ENCODE assay signal across 9 mouse cellular contexts in genomic region chr7:68302586-68303433, GRCm38 (mm10). TPM values are rescaled to one million over a fixed set of nuclear protein-coding genes. Genes with fewer than 3 reads are reported as not detected.
DNase-seq lines count a peak whose midpoint lies in the region; ATAC-seq lines count a peak whose summit lies in the region.
"Had no signal": no experiment of that assay in that cellular context is flagged by ENCODE, and none has a peak within 500 bp of the region (broad histone marks: within the 10 kb centered on the region; RNA-seq: fewer than 3 reads in every experiment).

No protein-coding gene starts in this region.

- H3K27me3 ChIP-seq in forebrain, embryonic 11.5 days (ENCODE audit: control insufficient read depth, insufficient read depth, low read length), result no peaks in the 10 kb centered on the region
- H3K27me3 ChIP-seq in heart, embryonic 16.5 days (ENCODE audit: control insufficient read depth, insufficient read depth, low read length), result no peaks in the 10 kb centered on the region
- H3K27me3 ChIP-seq in liver, embryonic 15.5 days, result no peaks in the 10 kb centered on the region
- no peaks in the 10 kb centered on the region for H3K27me3 ChIP-seq in neural tube, embryonic 12.5 days (replicated peaks)

- no peaks in the 10 kb centered on the region for H3K36me3 ChIP-seq in forebrain, embryonic 11.5 days (ENCODE audit: control insufficient read depth, insufficient read depth, low read length)
- no peaks in the 10 kb centered on the region for H3K36me3 ChIP-seq in heart, embryonic 16.5 days (ENCODE audit: control insufficient read depth, insufficient read depth)
- no peaks in the 10 kb centered on the region for H3K36me3 ChIP-seq in liver, embryonic 15.5 days (replicated peaks)
- no peaks in the 10 kb centered on the region for H3K36me3 ChIP-seq in neural tube, embryonic 12.5 days

- no peak overlapping the region for H3K9ac ChIP-seq in forebrain, embryonic 11.5 days (ENCODE audit: low read length)
- no peak overlapping the region for H3K9ac ChIP-seq in heart, embryonic 16.5 days (ENCODE audit: low read length)
- H3K9ac ChIP-seq in liver, embryonic 15.5 days, result no peak overlapping the region
- H3K9ac ChIP-seq in neural tube, embryonic 12.5 days, result no peak overlapping the region

- no peak overlapping the region for H3K4me2 ChIP-seq in forebrain, embryonic 11.5 days (ENCODE audit: low read depth, low read length, severe bottlenecking)
- H3K4me2 ChIP-seq in heart, embryonic 16.5 days (ENCODE audit: low read depth, low read length), result peak overlapping the region; percentile 59
- H3K4me2 ChIP-seq in liver, embryonic 15.5 days, result peak overlapping the region; percentile 58
- peak overlapping the region; percentile 30; the same call in 1 of the 2 replicates for H3K4me2 ChIP-seq in neural tube, embryonic 12.5 days (replicated peaks)

- no peak overlapping the region for H3K27ac ChIP-seq in forebrain, embryonic 11.5 days (ENCODE audit: low read depth, low read length)
- no peak overlapping the region for H3K27ac ChIP-seq in heart, embryonic 16.5 days (ENCODE audit: low read length)
- H3K27ac ChIP-seq in liver, embryonic 15.5 days (replicated peaks), result no peak overlapping the region
- H3K27ac ChIP-seq in neural tube, embryonic 12.5 days, result no peak overlapping the region

- DNase-seq in CD8-positive naive resting alpha-beta T cell, adult 2 months (ENCODE audit: low read depth in 2 of 2, low spot score in 2 of 2), result peak; percentile 71 to 72
- peak; percentile 68 for DNase-seq in c-Kit-positive CD71-negative TER-119-negative erythroid progenitor cells, embryonic 14.5 days (ENCODE audit: low read depth)
- peak; percentile 84 for DNase-seq in forebrain, embryonic 11.5 days (ENCODE audit: low spot score)
- DNase-seq in kidney, postnatal 25 days, result peak; percentile 63
- peak; percentile 42 for DNase-seq in telencephalon, adult 2 months (ENCODE audit: low read depth, low spot score)

- H3K4me3 ChIP-seq in forebrain, embryonic 11.5 days (ENCODE audit: low read depth, low read length), result no peak overlapping the region
- H3K4me3 ChIP-seq in heart, embryonic 16.5 days (ENCODE audit: low read length), result peak overlapping the region; percentile 42
- peak overlapping the region; percentile 39 for H3K4me3 ChIP-seq in liver, embryonic 15.5 days (replicated peaks)
- no peak overlapping the region for H3K4me3 ChIP-seq in neural tube, embryonic 12.5 days

- H3K9me3 ChIP-seq in forebrain, embryonic 11.5 days (ENCODE audit: control insufficient read depth, low read length), result no peaks in the 10 kb centered on the region
- no peaks in the 10 kb centered on the region for H3K9me3 ChIP-seq in heart, embryonic 16.5 days (replicated peaks; ENCODE audit: control insufficient read depth, low read length)
- H3K9me3 ChIP-seq in liver, embryonic 15.5 days (replicated peaks), result no peaks in the 10 kb centered on the region
- H3K9me3 ChIP-seq in neural tube, embryonic 12.5 days, result no peaks in the 10 kb centered on the region

- no peaks in the 10 kb centered on the region; the same call in 1 of the 2 replicates for H3K4me1 ChIP-seq in forebrain, embryonic 11.5 days (replicated peaks; ENCODE audit: control insufficient read depth, insufficient read depth, low read length)
- peaks cover 2% of the 10 kb centered on the region; the same call in 1 of the 2 replicates for H3K4me1 ChIP-seq in heart, embryonic 16.5 days (ENCODE audit: control insufficient read depth, insufficient read depth, low read length)
- no peaks in the 10 kb centered on the region; the same call in 1 of the 2 replicates for H3K4me1 ChIP-seq in liver, embryonic 15.5 days (replicated peaks)
- H3K4me1 ChIP-seq in neural tube, embryonic 12.5 days, result no peaks in the 10 kb centered on the region

- WGBS in forebrain, embryonic 11.5 days, result 37% methylated on average over 18 of the region's 18 CpGs
- 23% methylated on average over 18 of the region's 18 CpGs for WGBS in heart, embryonic 16.5 days
- 17% methylated on average over 18 of the region's 18 CpGs for WGBS in liver, embryonic 15.5 days (ENCODE audit: insufficient replicate concordance)
- 30% methylated on average over 18 of the region's 18 CpGs for WGBS in neural tube, embryonic 12.5 days

- peak; percentile 78 for ATAC-seq in forebrain, embryonic 11.5 days (replicated peaks; ENCODE audit: low FRiP score)
- peak; percentile 64; the same call in 1 of the 2 replicates for ATAC-seq in heart, embryonic 16.5 days (replicated peaks; ENCODE audit: extremely low read depth, insufficient read depth, low FRiP score)
- no peak for ATAC-seq in liver, embryonic 15.5 days (ENCODE audit: insufficient read depth)
- peak; percentile 75 for ATAC-seq in neural tube, embryonic 12.5 days (ENCODE audit: low FRiP score, low read depth)

RNA-seq across cellular contexts. Expression of gene Fam169b, which starts 29.2 kb away (rescaled TPM):
- polyA plus RNA-seq in forebrain, embryonic 11.5 days (2014; fragmentation: Nextera tagmentation; extraction: Ambion mirVana), result 0.19 and 0.39 TPM in 2 replicates
- polyA plus RNA-seq in heart, embryonic 16.5 days (2015; fragmentation: Nextera tagmentation; extraction: Ambion mirVana), result 7.2 and 15.1 TPM in 2 replicates
- polyA plus RNA-seq in liver, embryonic 15.5 days (2015; fragmentation: Nextera tagmentation; extraction: Ambion mirVana), result 0.48 and 0.53 TPM in 2 replicates
- polyA plus RNA-seq in neural tube, embryonic 12.5 days (2016; fragmentation: Nextera tagmentation; extraction: Ambion mirVana), result 0.33 and 0.36 TPM in 2 replicates

RNA-seq across cellular contexts. Expression of gene Pgpep1l, which starts 38.8 kb away (rescaled TPM):
- not detected in 2 replicates for polyA plus RNA-seq in forebrain, embryonic 11.5 days (2014; fragmentation: Nextera tagmentation; extraction: Ambion mirVana)
- polyA plus RNA-seq in heart, embryonic 16.5 days (2015; fragmentation: Nextera tagmentation; extraction: Ambion mirVana), result 0.71 TPM in 1 of 2 replicates, not detected in the other
- polyA plus RNA-seq in liver, embryonic 15.5 days (2015; fragmentation: Nextera tagmentation; extraction: Ambion mirVana), result not detected in 2 replicates
- polyA plus RNA-seq in neural tube, embryonic 12.5 days (2016; fragmentation: Nextera tagmentation; extraction: Ambion mirVana), result not detected in 2 replicates
- polyA plus RNA-seq: gonadal fat pad, adult 2 months had no signal

Comparison
In these comparisons a context has a peak if more than half of its experiments do, and no peak if none do; other contexts are left out.
1. H3K4me3 ChIP-seq: peak in heart, embryonic 16.5 days (single experiment) and liver, embryonic 15.5 days (single experiment); none in forebrain, embryonic 11.5 days (single experiment) and neural tube, embryonic 12.5 days (single experiment).
2. Peak in every context shown above with its lines, with median percentiles within 50 percentile points of each other: DNase-seq.